Mouse (Mus musculus): ENCODE data around the gene Luc7l2.

- no peak for TF ChIP-seq POLR2A (IDR thresholded peaks at IDR 0.05; ENCODE audit: borderline replicate concordance, extremely low read depth, low read depth, low read length)
- no peak for TF ChIP-seq CTCF (IDR thresholded peaks at IDR 0.05; ENCODE audit: insufficient read depth, low read length)
Measured at GRCm38 (mm10) chr6:38512096-38512495, 39.0 kb upstream of the Luc7l2 start.

Measured in lung, adult 2 months (tissue).